Mouse (Mus musculus) kidney, adult 2 months (tissue): ENCODE measurements at regions not wholly inside any gene's neighbourhood (a gene's known extent, or its start where the extent isn't known, plus 50 kb on each side); places are given as distances from the start of the nearest gene placed in this dataset.

ENCODE experiments used
- CTCF ChIP-seq: fragments of 200-500 bp; conservative IDR thresholded peaks from 2 replicates; pipeline ENCODE4 v1.5.1; 2011; ENCODE audit warnings: low read depth, mild to moderate bottlenecking, control low read depth, low read length, moderate library complexity, mixed read lengths; ENCODE audit not compliant: insufficient read depth, insufficient read length
- POLR2A ChIP-seq: fragments of 200-500 bp; IDR thresholded peaks from one replicate; pipeline ENCODE4 v1.6.1; 2011; ENCODE audit warnings: low read depth, low read length, control low read depth

DNA sequence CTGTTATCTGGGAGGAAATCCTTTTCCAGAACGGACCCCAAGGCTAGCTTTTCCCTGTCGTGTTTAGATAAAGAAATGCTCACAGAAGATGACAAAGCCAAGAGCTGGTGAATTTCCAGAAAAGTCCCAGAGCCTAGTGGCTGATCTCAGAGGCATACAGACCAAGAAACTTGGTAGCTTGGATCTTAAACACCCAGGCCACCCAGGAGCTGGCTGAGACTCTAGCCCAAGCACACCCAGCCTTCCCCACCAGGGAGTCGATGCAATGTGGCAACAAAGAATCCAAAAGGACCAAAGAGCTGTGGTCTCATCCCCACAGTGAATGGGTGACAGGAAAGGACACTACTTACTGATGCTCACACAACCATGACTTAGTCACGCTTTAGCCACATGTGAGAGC lies 513.8 kb downstream of the Dok5 start:
- TF ChIP-seq CTCF (no peak), POLR2A (no peak)
